Mouse (Mus musculus): Measurements from ENCODE around the gene Arhgef25.

DNA sequence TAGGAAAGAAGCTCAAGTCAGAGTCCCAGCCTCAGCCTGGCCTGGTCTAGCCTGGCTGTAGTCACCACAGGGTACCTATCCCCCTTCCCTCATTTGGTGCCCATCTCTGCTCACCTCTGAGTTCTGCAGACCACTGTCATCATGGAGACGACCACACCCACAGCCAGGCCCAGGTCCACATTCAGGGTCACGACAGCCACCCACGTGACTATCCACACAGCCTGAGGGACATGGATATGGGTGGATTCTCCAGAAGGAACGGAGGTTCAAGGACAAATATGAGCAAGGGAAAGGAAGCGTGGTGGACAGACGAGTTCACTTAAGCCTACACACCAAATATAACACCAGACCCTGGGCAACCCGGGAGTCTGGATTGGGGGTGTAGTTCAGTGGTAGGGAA lies 15.7 kb downstream of the Arhgef25 start:
- TF ChIP-seq CTCF (IDR thresholded peaks at IDR 0.05; ENCODE audit: insufficient read depth, low read length) (no peak), POLR2A (IDR thresholded peaks at IDR 0.05; ENCODE audit: borderline replicate concordance, extremely low read depth, low read depth, low read length) (no peak)
